Mouse (Mus musculus) liver, embryonic 14.5 days (tissue): ENCODE data around the gene Armc2. TPM values are rescaled to one million over a fixed set of nuclear protein-coding genes. Genes with fewer than 3 reads are reported as not detected.

Source experiments
- ATAC-seq: fragments of 200-750 bp; cut with Nextera tagmentation; 2 replicates; pipeline ENCODE4 v1.8.0; 2017; ENCODE audit warnings: moderate number of reproducible peaks, mild to moderate bottlenecking, moderate library complexity; ENCODE audit not compliant: insufficient read depth
- DNase-seq, 3 experiments: peaks; one replicate each; pipeline ENCODE4 v3.0.0-alpha.2; 2012 to 2013; ENCODE audit warnings: low read depth in 3 of 3, low spot score in 3 of 3
- H3K27ac ChIP-seq: fragments of 300-500 bp; sonication (generic); 2 replicates; pipeline ENCODE4 v1.5.1; 2014; ENCODE audit warnings: moderate library complexity, mild to moderate bottlenecking, control low read depth, inconsistent platforms
- H3K27me3 ChIP-seq: fragments of 300-500 bp; sonication (generic); 2 replicates; pipeline ENCODE4 v1.6.1; 2014; ENCODE audit warnings: mild to moderate bottlenecking, low read length, moderate library complexity; ENCODE audit not compliant: control insufficient read depth, insufficient read depth
- H3K36me3 ChIP-seq: fragments of 300-500 bp; sonication (generic); replicated peaks from 2 replicates; pipeline ENCODE4 v1.6.1; 2014; ENCODE audit warnings: low read depth; ENCODE audit not compliant: control insufficient read depth, insufficient read depth
- H3K4me1 ChIP-seq, 2 experiments: fragments of 200-500 bp in 1 of 2; fragments of 300-500 bp in 1 of 2; sonication (generic) in 1 of 2; replicated peaks; 2 replicates each; pipeline ENCODE4 v1.6.1; 2012 to 2014; ENCODE audit warnings: antibody characterized with exemption in 1 of 2, inconsistent platforms in 1 of 2, low read length in 1 of 2; ENCODE audit not compliant: control insufficient read depth in 2 of 2, insufficient read depth in 2 of 2
- H3K4me2 ChIP-seq: fragments of 300-500 bp; sonication (generic); 2 replicates; pipeline ENCODE4 v1.6.1; 2014; ENCODE audit warnings: low read depth, mild to moderate bottlenecking, control low read depth, moderate library complexity
- H3K4me3 ChIP-seq, 2 experiments: fragments of 200-500 bp in 1 of 2; fragments of 300-500 bp in 1 of 2; sonication (generic) in 1 of 2; 2 replicates each; pipeline ENCODE4 v1.5.1; 2012 to 2014; ENCODE audit warnings: low read depth in 2 of 2, low read length in 2 of 2, mild to moderate bottlenecking in 2 of 2, control low read depth in 1 of 2, inconsistent platforms in 1 of 2, moderate library complexity in 1 of 2; ENCODE audit not compliant: insufficient read depth in 1 of 2
- H3K9ac ChIP-seq: fragments of 300-500 bp; sonication (generic); replicated peaks from 2 replicates; pipeline ENCODE4 v1.6.1; 2014; ENCODE audit warnings: mild to moderate bottlenecking, control low read depth, moderate library complexity
- H3K9me3 ChIP-seq: fragments of 300-500 bp; sonication (generic); 2 replicates; pipeline ENCODE4 v1.6.1; 2016; ENCODE audit warnings: low read length, mixed read lengths; ENCODE audit not compliant: control insufficient read depth
- CTCF ChIP-seq: IDR thresholded peaks from 2 replicates; pipeline ENCODE4 v1.5.1; 2016; ENCODE audit warnings: antibody characterized with exemption, low read depth, control low read depth
- EP300 ChIP-seq: IDR thresholded peaks from 2 replicates; pipeline ENCODE4 v1.6.1; 2016; ENCODE audit warnings: antibody characterized with exemption, low read depth
- WGBS: fragments of 180-500 bp; shearing (Covaris S2); extraction: QIAGEN DNeasy Blood & Tissue Kit; methylation state at CpG from one replicate; pipeline ENCODE4 v1.1.7; 2014; ENCODE audit not compliant: insufficient replicate concordance; 5-methylcytosine and 5-hydroxymethylcytosine counted together
- polyA plus RNA-seq, 2 experiments: library from polyadenylated mRNA; depleted of rRNA in 1 of 2; stranded (reverse) in 1 of 2; unstranded in 1 of 2; fragments of >200 nt; fragmentation: Nextera tagmentation in 1 of 2; extraction: Ambion mirVana in 1 of 2; gene quantifications; 2 replicates each; pipeline versions ENCODE4 v1.2.1 to v1.2.3; 2012 to 2014

The Armc2 gene
- polyA plus RNA-seq, 2 experiments, result 0.10 TPM; not detected in 1

- Histone ChIP-seq H3K4me1 (no peaks in the 10 kb centered on the region), H3K36me3 (no peaks in the 10 kb centered on the region), H3K27me3 (no peaks in the 10 kb centered on the region), H3K4me2 (no peak overlapping the region), H3K9me3 (no peaks in the 10 kb centered on the region), H3K4me3 (no peak overlapping the region), H3K9ac (no peak overlapping the region), H3K27ac (no peak overlapping the region)
- WGBS, result 40% methylated on average over 1 of the region's 1 CpGs
- ATAC-seq (no peak), DNase-seq (no peak)
- no peak for TF ChIP-seq EP300
- TF ChIP-seq CTCF, result no peak
These were observed 20.5 kb downstream of the Armc2 start for GRCm38 (mm10) chr10:41997691-41998178.

DNA sequence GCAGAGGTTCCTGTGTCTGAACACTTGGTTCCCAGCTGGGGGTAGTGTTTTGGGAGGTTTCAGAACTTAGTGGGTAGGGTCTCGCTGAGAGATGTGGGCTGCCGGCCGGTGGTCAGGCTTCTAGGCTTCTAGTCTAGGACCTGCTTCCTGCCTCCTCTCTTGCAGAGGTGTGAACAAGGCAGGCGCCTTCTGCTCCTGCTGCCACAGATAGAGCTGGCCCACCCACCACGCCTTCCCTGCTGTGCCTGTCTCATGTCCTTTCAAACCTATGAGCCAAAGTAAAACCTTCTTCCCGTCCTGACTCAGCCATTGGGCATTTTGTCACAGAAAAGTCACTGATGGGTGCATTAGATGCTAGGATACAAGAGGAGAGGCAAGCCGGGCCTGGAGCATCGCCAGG lies 22.1 kb downstream of the Armc2 start:
- Histone ChIP-seq H3K4me3 (no peak overlapping the region), H3K36me3 (no peaks in the 10 kb centered on the region), H3K4me2 (no peak overlapping the region), H3K9me3 (no peaks in the 10 kb centered on the region), H3K4me1 (0 out of 4 replicates have a peak, but pooled peaks cover 0 to 2% of the 10 kb centered on the region in 2 experiments), H3K9ac (no peak overlapping the region), H3K27ac (no peak overlapping the region), H3K27me3 (no peaks in the 10 kb centered on the region)
- ATAC-seq, result no peak
- DNase-seq, result no peak
- WGBS, result 46% methylated on average over 8 of the region's 8 CpGs
- TF ChIP-seq CTCF (no peak), EP300 (no peak)

DNA sequence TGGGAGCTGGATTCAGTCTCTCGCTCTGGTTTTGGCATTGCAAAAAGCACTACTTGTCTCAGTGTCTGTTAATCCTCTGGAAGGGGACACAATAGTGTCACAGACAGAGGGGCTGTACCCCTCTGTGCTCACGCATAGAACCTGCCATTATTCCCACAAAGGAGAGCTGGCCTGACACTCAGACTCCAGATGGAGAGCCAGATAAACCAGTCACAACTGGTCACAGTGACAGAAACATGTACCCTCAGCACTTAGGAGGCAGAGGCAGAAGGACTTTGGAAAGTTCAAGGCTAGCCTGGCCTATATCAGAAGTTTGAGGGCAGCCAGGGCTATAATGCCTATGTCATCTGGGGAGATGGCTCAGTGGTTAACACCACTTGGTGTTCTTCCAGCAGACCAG lies 23.2 kb downstream of the Armc2 start:
- ATAC-seq (no peak), DNase-seq (no peak)
- H3K27ac ChIP-seq, result no peak overlapping the region
- H3K9me3 ChIP-seq, result no peaks in the 10 kb centered on the region
- no peak overlapping the region for H3K4me3 ChIP-seq
- H3K36me3 ChIP-seq, result no peaks in the 10 kb centered on the region
- no peaks in the 10 kb centered on the region for H3K27me3 ChIP-seq
- no peak for TF ChIP-seq CTCF
- no peak for TF ChIP-seq EP300
- WGBS, result 51% methylated on average over 2 of the region's 2 CpGs
- H3K4me1 ChIP-seq, result 0 out of 4 replicates have a peak, but pooled peaks cover 0 to 2% of the 10 kb centered on the region in 2 experiments
- H3K9ac ChIP-seq, result no peak overlapping the region
- H3K4me2 ChIP-seq, result no peak overlapping the region

DNA sequence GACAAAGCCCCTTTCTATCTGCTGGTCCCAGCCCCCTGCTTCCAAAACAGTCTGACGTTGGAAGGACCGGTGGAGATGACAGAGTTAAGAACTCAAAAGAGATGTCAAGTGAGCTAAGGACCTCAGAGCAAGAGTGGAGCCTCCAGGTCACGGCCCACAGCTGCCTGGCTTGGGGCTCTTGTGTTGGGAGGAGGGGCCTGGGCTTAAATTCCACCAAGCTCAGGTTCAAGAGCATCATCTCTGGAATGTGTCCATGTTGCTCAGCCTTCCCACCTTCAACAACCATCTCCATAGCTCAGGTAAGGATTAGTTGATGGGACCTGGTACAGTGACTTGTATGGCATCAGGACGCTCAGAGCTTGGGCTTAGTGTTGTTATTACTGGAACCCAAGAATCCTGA lies 23.7 kb downstream of the Armc2 start:
- no peak overlapping the region for H3K9ac ChIP-seq
- no peaks in the 10 kb centered on the region for H3K27me3 ChIP-seq
- H3K4me1 ChIP-seq, result 0 out of 4 replicates have a peak, but pooled peaks cover 0 to 2% of the 10 kb centered on the region in 2 experiments
- DNase-seq, result no peak
- TF ChIP-seq CTCF (no peak), EP300 (no peak)
- 70% methylated on average over 4 of the region's 4 CpGs for WGBS
- no peak for ATAC-seq
- no peak overlapping the region for H3K4me2 ChIP-seq
- H3K27ac ChIP-seq, result no peak overlapping the region
- no peaks in the 10 kb centered on the region for H3K36me3 ChIP-seq
- H3K9me3 ChIP-seq, result no peaks in the 10 kb centered on the region
- H3K4me3 ChIP-seq, result no peak overlapping the region

DNA sequence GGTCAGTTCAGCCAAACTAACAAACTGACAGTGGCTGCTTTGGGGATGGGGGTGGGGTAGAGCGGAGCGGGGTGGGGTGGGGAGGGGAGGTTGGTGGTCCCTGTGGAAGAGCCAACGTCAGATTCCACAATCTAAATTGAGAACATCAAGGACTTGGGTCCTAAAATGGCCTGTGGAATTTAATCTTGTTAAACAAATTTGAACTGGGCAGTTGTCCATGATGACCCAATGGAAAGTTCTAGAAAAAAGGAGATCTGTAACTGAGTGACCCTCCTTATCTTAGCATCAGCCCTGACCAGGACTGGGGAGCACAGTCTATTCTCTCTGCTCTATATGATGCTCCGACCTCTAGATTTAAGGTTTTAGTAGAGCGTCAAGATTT lies 26.2 kb downstream of the Armc2 start:
- no peaks in the 10 kb centered on the region for H3K36me3 ChIP-seq
- H3K4me1 ChIP-seq, result 0 out of 4 replicates have a peak, but pooled peaks cover 0 to 2% of the 10 kb centered on the region in 2 experiments
- DNase-seq, result no peak
- H3K27ac ChIP-seq, result no peak overlapping the region
- no peak overlapping the region for H3K4me2 ChIP-seq
- H3K9me3 ChIP-seq, result no peaks in the 10 kb centered on the region
- ATAC-seq, result no peak
- no peaks in the 10 kb centered on the region for H3K27me3 ChIP-seq
- no peak for TF ChIP-seq EP300
- no peak for TF ChIP-seq CTCF
- no peak overlapping the region for H3K9ac ChIP-seq
- WGBS, result 69% methylated on average over 5 of the region's 5 CpGs
- H3K4me3 ChIP-seq, result no peak overlapping the region
